Mouse (Mus musculus) heart, embryonic 11.5 days (tissue): ENCODE results near the gene Inmt. TPM values are rescaled to one million over a fixed set of nuclear protein-coding genes. Genes with fewer than 3 reads are reported as not detected.
"Not testable (repeated sequence)": the region's sequence is repeated elsewhere in the genome, so short reads cannot be mapped to it uniquely, and the experiment has no call there.

ENCODE experiments used
- ATAC-seq: fragments of 200-750 bp; cut with Nextera tagmentation; replicated peaks from 2 replicates; pipeline ENCODE4 v1.8.0; 2017; ENCODE audit warnings: moderate library complexity; ENCODE audit not compliant: insufficient number of reproducible peaks, low FRiP score, low TSS enrichment
- H3K27ac ChIP-seq: fragments of 300-500 bp; sonication (generic); 2 replicates; pipeline ENCODE4 v1.5.1; 2014; ENCODE audit warnings: mild to moderate bottlenecking, low read depth, low read length
- H3K27me3 ChIP-seq: fragments of 300-500 bp; sonication (generic); 2 replicates; pipeline ENCODE4 v1.6.1; 2014; ENCODE audit warnings: mild to moderate bottlenecking, low read length, mixed read lengths; ENCODE audit not compliant: control insufficient read depth, insufficient read depth
- H3K36me3 ChIP-seq: fragments of 300-500 bp; sonication (generic); 2 replicates; pipeline ENCODE4 v1.6.1; 2014; ENCODE audit warnings: mild to moderate bottlenecking, low read length, moderate library complexity, mixed read lengths; ENCODE audit not compliant: control insufficient read depth, insufficient read depth
- H3K4me1 ChIP-seq: fragments of 300-500 bp; sonication (generic); 2 replicates; pipeline ENCODE4 v1.6.1; 2014; ENCODE audit warnings: low read length; ENCODE audit not compliant: control insufficient read depth, insufficient read depth
- H3K4me2 ChIP-seq: fragments of 300-500 bp; sonication (generic); 2 replicates; pipeline ENCODE4 v1.6.1; 2014; ENCODE audit warnings: mild to moderate bottlenecking, moderate library complexity
- H3K4me3 ChIP-seq: fragments of 300-500 bp; sonication (generic); 2 replicates; pipeline ENCODE4 v1.5.1; 2014; ENCODE audit warnings: low read depth, low read length
- H3K9ac ChIP-seq: fragments of 300-500 bp; sonication (generic); 2 replicates; pipeline ENCODE4 v1.6.1; 2014; ENCODE audit warnings: mild to moderate bottlenecking, low read depth, low read length, moderate library complexity
- H3K9me3 ChIP-seq: fragments of 300-500 bp; sonication (generic); replicated peaks from 2 replicates; pipeline ENCODE4 v1.6.1; 2016; ENCODE audit warnings: low read length; ENCODE audit not compliant: control insufficient read depth
- WGBS: fragments of 180-500 bp; shearing (Covaris S2); extraction: QIAGEN DNeasy Blood & Tissue Kit; methylation state at CpG from one replicate; pipeline ENCODE4 v1.1.7; 2014; ENCODE audit not compliant: insufficient replicate concordance; 5-methylcytosine and 5-hydroxymethylcytosine counted together
- polyA plus RNA-seq: library from polyadenylated mRNA; unstranded; fragments of >200 nt; fragmentation: Nextera tagmentation; extraction: Ambion mirVana; gene quantifications from 2 replicates; pipeline ENCODE4 v1.2.1, GENCODE M21; 2014

Inmt gene
- polyA plus RNA-seq, 1 experiment from 2014 or later, result not detected

DNA sequence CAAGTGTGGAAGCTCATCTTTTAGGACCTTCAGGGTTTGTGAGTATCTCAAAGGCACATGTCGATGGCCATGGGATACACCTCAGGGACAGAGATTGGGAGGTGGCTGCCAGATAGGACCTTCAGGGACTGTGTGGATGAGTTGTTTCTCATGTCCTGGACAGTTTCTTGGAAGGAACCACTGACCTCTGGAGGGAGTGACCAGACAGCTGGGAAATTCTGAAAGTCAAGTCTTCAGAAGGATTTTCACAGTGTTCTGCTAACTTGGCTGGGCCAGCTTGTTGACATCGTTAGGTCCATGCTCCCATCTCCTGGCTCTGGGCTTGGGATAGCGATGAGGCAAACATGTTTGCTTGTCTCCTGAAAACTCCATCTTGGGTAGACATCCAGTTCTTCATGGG, 24.2 kb upstream of the Inmt start:
- 76% methylated on average over 3 of the region's 3 CpGs for WGBS
- Histone ChIP-seq H3K27me3 (no peaks in the 10 kb centered on the region), H3K36me3 (no peaks in the 10 kb centered on the region), H3K4me3 (no peak overlapping the region), H3K4me1 (peaks cover 2% of the 10 kb centered on the region; the same call in 1 of the 2 replicates), H3K27ac (no peak overlapping the region), H3K4me2 (no peak overlapping the region), H3K9me3 (0 out of 2 replicates have a peak, but pooled peaks cover 2% of the 10 kb centered on the region), H3K9ac (no peak overlapping the region)
- no peak for ATAC-seq

DNA sequence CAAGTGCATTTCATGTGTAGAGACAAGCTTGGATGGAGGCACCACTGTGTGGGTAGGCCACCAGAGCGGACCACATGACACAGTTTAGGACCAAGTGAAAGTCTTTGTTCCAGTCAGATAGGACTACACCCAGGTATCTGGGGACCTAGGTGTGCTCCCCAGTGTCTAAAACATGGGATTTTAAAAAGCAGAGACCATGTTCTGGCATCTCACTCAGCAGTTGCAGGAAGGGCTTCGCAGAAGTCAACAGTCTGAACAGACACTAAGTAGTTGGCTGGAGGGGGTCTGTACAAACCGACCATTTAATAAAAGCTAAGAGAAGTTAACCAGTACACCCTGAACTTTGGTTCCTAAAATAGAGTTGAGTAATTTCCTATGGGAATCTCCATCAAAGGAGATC, 18.3 kb upstream of the Inmt start:
- 0 out of 2 replicates have a peak, but pooled peaks cover 2% of the 10 kb centered on the region for H3K9me3 ChIP-seq
- H3K4me3 ChIP-seq, result no peak overlapping the region
- no peaks in the 10 kb centered on the region for H3K36me3 ChIP-seq
- H3K27ac ChIP-seq, result no peak overlapping the region
- H3K4me1 ChIP-seq, result no peaks in the 10 kb centered on the region
- 84% methylated on average over 3 of the region's 3 CpGs for WGBS
- no peaks in the 10 kb centered on the region for H3K27me3 ChIP-seq
- no peak for ATAC-seq
- H3K4me2 ChIP-seq, result no peak overlapping the region
- no peak overlapping the region for H3K9ac ChIP-seq

DNA sequence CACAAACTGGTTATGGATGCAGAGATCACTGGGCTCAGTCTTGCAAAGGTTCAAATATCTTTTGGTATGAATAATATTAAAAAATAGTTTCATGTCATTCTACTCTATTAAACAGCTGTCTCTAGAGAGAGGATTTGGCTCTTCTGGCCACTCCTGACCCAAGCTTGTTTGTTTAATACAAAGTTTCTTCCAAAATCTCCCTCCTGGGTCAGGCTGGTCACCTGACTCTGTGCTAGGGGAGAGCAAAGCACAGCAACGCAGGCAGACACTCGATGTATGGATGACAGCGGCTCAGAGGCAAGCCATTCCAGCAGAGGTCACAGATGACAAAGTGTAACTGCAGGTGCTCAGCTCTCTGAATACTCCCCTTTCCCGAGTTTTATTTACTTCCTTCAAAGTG, 16.7 kb upstream of the Inmt start:
- H3K36me3 ChIP-seq, result no peaks in the 10 kb centered on the region
- 44% methylated on average over 4 of the region's 4 CpGs for WGBS
- no peaks in the 10 kb centered on the region for H3K27me3 ChIP-seq
- H3K27ac ChIP-seq, result no peak overlapping the region
- no peak overlapping the region for H3K9ac ChIP-seq
- 0 out of 2 replicates have a peak, but pooled peaks cover 2% of the 10 kb centered on the region for H3K9me3 ChIP-seq
- H3K4me3 ChIP-seq, result no peak overlapping the region
- no peak for ATAC-seq
- H3K4me2 ChIP-seq, result no peak overlapping the region
- no peaks in the 10 kb centered on the region for H3K4me1 ChIP-seq

DNA sequence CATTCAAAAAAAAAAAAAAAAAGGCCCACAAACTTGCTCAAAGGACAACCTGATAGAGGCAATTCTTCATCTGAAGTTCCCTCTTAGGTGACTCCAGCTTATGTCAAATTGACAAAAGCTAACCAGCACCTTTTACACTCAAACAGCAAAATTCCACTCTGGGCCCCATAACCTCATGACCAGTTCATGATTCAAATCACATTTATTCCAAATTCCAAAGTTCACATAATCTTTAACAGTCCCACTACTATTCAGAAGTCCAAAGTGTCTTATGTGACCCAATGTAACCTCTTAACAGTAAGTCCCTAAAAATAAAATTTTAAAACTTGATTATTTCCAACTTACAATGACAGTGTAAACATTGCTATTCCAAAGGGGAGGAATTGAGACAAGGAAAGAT, 14.6 kb upstream of the Inmt start:
- H3K9ac ChIP-seq, result no peak overlapping the region
- ATAC-seq, result no peak
- no peak overlapping the region for H3K4me2 ChIP-seq
- no peaks in the 10 kb centered on the region for H3K9me3 ChIP-seq
- no peaks in the 10 kb centered on the region for H3K36me3 ChIP-seq
- H3K4me3 ChIP-seq, result no peak overlapping the region
- no peaks in the 10 kb centered on the region for H3K4me1 ChIP-seq
- H3K27me3 ChIP-seq, result no peaks in the 10 kb centered on the region
- H3K27ac ChIP-seq, result no peak overlapping the region

DNA sequence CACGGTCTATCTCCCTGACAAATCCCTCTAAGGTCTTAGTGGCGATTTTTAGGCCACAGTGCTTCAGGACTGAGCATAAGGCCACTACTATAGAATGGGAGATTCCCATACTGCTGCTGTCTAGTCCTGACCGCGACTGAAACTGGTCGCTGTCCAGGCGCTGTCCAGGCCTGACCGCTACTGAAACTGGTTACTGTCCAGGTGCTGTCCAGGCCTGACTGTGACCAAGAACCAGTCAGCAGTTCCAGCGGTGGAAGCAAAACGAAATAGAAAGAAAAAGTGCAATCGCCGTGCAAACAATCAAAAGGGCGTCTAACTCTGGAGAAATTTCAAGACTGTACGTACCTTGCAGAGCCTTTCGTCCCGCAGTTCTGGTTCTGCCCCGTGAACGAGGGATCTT, 13.0 kb upstream of the Inmt start:
- not testable (repeated sequence) for H3K27ac ChIP-seq, ATAC-seq, H3K4me3 ChIP-seq, H3K9me3 ChIP-seq, H3K4me2 ChIP-seq, H3K36me3 ChIP-seq, H3K9ac ChIP-seq, H3K4me1 ChIP-seq, H3K27me3 ChIP-seq
- WGBS, result 94% methylated on average over 17 of the region's 17 CpGs

DNA sequence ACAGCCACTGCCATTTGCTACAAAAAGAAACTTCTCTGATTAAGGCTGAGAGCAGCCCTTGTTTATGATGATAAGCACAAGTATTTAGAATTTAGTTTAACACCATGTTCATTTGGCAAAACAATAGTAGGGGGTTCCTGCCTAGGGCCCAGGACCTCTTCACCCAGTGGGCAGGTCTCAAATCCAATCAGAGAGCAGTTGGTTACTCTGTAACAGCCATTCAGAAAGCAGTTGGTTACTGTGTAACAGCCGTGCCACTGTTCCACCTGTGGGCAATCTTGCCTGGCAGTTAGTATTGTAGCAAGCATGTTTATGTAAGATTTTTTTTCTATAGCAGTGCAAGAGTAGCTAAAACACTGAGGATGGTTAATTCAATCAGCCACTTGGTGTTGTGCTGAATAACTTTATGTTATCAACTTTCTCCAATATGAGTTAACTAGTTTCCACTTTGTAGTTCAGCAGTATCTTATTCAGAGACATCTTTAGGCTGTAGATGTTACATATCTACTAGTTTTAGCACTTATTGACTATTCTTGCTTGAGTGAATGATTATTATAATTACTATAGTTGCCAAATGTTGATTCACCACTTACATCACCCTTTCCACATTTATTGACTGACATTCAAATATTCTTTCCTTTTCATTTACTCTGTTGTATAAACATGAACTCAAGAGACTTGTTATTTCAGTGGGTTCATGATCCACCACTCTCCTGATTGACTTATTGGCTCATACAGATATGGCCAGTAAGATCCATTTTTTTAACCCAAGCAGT, 8.0 kb upstream of the Inmt start:
- H3K9me3 ChIP-seq, result no peaks in the 10 kb centered on the region; the same call in 1 of the 2 replicates
- no peaks in the 10 kb centered on the region for H3K4me1 ChIP-seq
- no peak for ATAC-seq
- WGBS, result 70% methylated on average over 1 of the region's 1 CpGs
- H3K9ac ChIP-seq, result no peak overlapping the region
- H3K4me3 ChIP-seq, result no peak overlapping the region
- H3K4me2 ChIP-seq, result no peak overlapping the region
- no peak overlapping the region for H3K27ac ChIP-seq
- H3K36me3 ChIP-seq, result no peaks in the 10 kb centered on the region
- H3K27me3 ChIP-seq, result no peaks in the 10 kb centered on the region

DNA sequence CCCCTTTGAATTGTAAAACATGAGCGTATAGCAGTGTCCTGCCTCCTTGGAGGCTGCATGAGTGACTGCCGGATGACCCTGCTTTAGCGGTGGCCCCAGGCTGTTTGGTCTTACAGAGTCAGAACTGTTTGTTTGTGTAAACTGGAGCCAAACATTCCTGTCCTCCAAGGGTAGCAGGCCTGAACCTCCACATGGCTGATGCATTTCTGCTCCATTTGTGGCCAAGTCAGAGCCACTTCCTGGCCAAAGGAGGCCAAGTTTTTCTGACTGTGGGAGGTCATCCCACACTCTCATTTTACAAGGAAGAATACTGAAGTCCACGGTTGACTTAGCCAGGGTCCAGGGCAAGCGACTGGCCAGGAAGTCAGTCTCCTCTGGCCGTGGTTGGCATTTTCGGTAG, 4.7 kb upstream of the Inmt start:
- Histone ChIP-seq H3K36me3 (no peaks in the 10 kb centered on the region), H3K4me1 (no peaks in the 10 kb centered on the region), H3K9ac (no peak overlapping the region), H3K27me3 (no peaks in the 10 kb centered on the region), H3K4me2 (no peak overlapping the region), H3K4me3 (no peak overlapping the region), H3K9me3 (no peaks in the 10 kb centered on the region; the same call in 1 of the 2 replicates), H3K27ac (no peak overlapping the region)
- ATAC-seq, result no peak
- WGBS, result 77% methylated on average over 7 of the region's 7 CpGs

DNA sequence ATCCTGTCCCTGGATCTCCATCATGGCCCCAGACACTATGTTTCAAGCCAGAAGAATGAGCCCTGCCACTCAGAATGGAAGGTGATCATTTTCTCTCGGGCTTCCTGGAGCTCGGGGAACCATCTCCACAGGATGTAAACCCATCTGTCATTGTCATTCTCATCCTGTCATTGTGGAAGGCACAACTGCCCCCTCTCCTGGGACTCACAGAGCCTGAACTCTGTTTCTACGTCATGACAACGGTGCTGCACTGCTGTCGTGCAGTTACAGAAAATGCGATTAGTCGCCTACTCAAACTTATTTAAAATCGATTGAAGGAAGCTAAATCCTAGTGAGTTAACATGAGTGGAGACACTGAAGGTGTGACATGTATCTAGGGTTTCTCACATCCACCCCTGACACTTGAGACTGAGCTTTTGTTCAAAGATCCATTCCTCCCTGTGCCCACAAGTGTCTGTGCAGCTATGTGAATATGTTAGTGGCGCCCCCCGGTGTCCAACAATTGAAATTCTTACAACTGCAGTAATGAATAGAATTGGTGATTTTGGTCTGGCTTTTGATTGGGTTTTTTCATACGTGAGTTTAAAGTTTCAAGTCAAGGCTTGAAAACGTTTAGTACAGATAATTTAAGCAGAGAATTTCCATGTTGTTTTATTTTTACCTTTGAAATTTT, 2.4 kb upstream of the Inmt start:
- H3K27me3 ChIP-seq, result no peaks in the 10 kb centered on the region
- no peaks in the 10 kb centered on the region for H3K36me3 ChIP-seq
- no peaks in the 10 kb centered on the region for H3K9me3 ChIP-seq
- WGBS, result 46% methylated on average over 12 of the region's 12 CpGs
- no peak overlapping the region for H3K27ac ChIP-seq
- H3K4me2 ChIP-seq, result no peak overlapping the region
- no peak overlapping the region for H3K4me3 ChIP-seq
- ATAC-seq, result no peak
- no peaks in the 10 kb centered on the region for H3K4me1 ChIP-seq
- H3K9ac ChIP-seq, result no peak overlapping the region

DNA sequence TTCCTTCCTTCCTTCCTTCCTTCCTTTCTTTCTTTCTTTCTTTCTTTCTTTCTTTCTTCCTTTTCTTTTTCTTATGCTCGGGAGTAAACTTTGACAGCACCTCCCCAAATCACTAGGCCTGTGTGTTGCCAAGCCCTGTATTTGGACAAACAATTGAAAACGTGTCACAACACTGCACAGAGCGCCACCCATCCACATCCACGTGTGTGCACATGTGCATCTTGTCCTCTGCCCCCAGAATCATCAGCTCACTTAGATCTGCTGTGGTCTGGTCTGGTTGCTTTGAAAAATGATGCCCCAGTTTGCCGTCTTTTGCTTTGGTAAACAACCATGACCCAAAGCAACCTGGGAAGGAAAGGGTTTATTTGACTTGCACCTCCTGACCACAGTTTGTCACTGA, 1.0 kb upstream of the Inmt start:
- Histone ChIP-seq H3K27me3 (no peaks in the 10 kb centered on the region), H3K9ac (no peak overlapping the region), H3K9me3 (no peaks in the 10 kb centered on the region), H3K4me2 (no peak overlapping the region), H3K36me3 (no peaks in the 10 kb centered on the region), H3K27ac (no peak overlapping the region), H3K4me3 (no peak overlapping the region), H3K4me1 (no peaks in the 10 kb centered on the region)
- no peak for ATAC-seq
- WGBS, result 46% methylated on average over 5 of the region's 5 CpGs
